Mouse (Mus musculus) neural tube, embryonic 14.5 days (tissue): Measurements from ENCODE around the gene Exosc9. TPM values are rescaled to one million over a fixed set of nuclear protein-coding genes. Genes with fewer than 3 reads are reported as not detected.
A peak's percentile ranks its signal among the peaks of the same experiment; 100 is the strongest.

Experiments
- ATAC-seq: fragments of 200-750 bp; cut with Nextera tagmentation; 2 replicates; pipeline ENCODE4 v1.8.0; 2017; ENCODE audit warnings: low read depth, mild to moderate bottlenecking, moderate TSS enrichment, moderate library complexity
- H3K27ac ChIP-seq: fragments of 300-500 bp; sonication (generic); 2 replicates; pipeline ENCODE4 v1.5.1; 2014; ENCODE audit warnings: low read depth, mild to moderate bottlenecking, control low read depth, low read length, moderate library complexity, mixed read lengths
- H3K27me3 ChIP-seq: fragments of 300-500 bp; sonication (generic); 2 replicates; pipeline ENCODE4 v1.6.1; 2014; ENCODE audit warnings: low read length; ENCODE audit not compliant: control insufficient read depth, insufficient read depth
- H3K36me3 ChIP-seq: fragments of 300-500 bp; sonication (generic); 2 replicates; pipeline ENCODE4 v1.6.1; 2014; ENCODE audit warnings: low read length, mixed read lengths; ENCODE audit not compliant: control insufficient read depth, insufficient read depth
- H3K4me1 ChIP-seq: fragments of 300-500 bp; sonication (generic); 2 replicates; pipeline ENCODE4 v1.6.1; 2014; ENCODE audit warnings: low read length; ENCODE audit not compliant: control insufficient read depth, insufficient read depth
- H3K4me2 ChIP-seq: fragments of 300-500 bp; sonication (generic); 2 replicates; pipeline ENCODE4 v1.6.1; 2014; ENCODE audit warnings: mild to moderate bottlenecking, low read depth, low read length, control low read depth
- H3K4me3 ChIP-seq: fragments of 300-500 bp; sonication (generic); 2 replicates; pipeline ENCODE4 v1.5.1; 2014; ENCODE audit warnings: low read depth, low read length, control low read depth, mixed read lengths
- H3K9ac ChIP-seq: fragments of 300-500 bp; sonication (generic); replicated peaks from 2 replicates; pipeline ENCODE4 v1.6.1; 2014; ENCODE audit warnings: low read depth, mild to moderate bottlenecking, control low read depth, low read length, mixed read lengths
- H3K9me3 ChIP-seq: fragments of 300-500 bp; sonication (generic); 2 replicates; pipeline ENCODE4 v1.6.1; 2016; ENCODE audit warnings: low read length; ENCODE audit not compliant: control insufficient read depth
- WGBS: fragments of 180-500 bp; shearing (Covaris S2); extraction: QIAGEN DNeasy Blood & Tissue Kit; methylation state at CpG from one replicate; pipeline ENCODE4 v1.1.7; 2014; 5-methylcytosine and 5-hydroxymethylcytosine counted together
- polyA plus RNA-seq: library from polyadenylated mRNA; unstranded; fragments of >200 nt; fragmentation: Nextera tagmentation; extraction: Ambion mirVana; gene quantifications from 2 replicates; pipeline ENCODE4 v1.2.1, GENCODE M21; 2014

Gene Exosc9
- polyA plus RNA-seq, 1 experiment from 2014 or later = 87.1 TPM

DNA sequence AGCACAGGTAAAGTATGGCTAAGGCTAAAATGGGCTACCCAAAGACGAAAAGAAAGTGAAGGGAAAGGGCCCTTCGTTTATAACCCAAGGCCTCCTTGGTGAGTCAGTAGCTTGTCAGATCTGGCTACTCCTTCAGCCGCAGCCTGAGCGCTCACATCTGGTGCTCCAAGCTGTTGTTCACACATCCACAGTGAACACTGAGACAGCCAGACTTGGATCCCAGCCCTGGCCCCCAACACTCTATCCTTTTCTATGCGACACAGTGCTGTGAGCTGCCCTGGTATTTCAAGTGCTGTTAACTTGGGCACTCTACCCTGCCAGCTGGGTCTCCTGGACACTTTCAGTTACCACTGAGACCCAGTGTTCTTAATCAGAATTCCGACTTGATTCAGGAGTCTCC lies 22.1 kb upstream of the Exosc9 start:
- no peaks in the 10 kb centered on the region for H3K36me3 ChIP-seq
- WGBS = 94% methylated on average over 6 of the region's 6 CpGs
- no peaks in the 10 kb centered on the region for H3K27me3 ChIP-seq
- H3K4me3 ChIP-seq = no peak overlapping the region
- H3K9ac ChIP-seq = no peak overlapping the region
- no peaks in the 10 kb centered on the region for H3K4me1 ChIP-seq
- H3K4me2 ChIP-seq = no peak overlapping the region
- H3K9me3 ChIP-seq = no peaks in the 10 kb centered on the region
- ATAC-seq = no peak
- no peak overlapping the region for H3K27ac ChIP-seq

DNA sequence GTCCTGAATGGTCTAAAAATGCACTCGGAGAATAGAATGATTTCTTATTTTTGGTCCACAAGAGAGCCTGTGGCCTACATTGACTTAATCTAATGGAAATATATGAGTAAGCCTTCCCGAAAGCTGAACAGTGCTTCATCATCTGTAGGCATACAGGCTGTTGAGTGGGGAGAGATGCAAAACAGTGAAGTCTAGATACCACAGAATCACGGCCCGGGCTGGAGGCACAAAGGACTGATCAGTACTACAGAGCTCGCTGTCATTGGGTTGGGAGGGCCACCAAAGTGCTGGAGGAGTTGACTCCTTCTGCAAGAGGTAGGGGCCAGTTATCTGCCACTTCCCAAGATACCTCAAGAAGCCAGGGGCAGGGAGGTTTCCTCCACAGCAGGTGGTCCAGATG lies 21.6 kb upstream of the Exosc9 start:
- H3K4me1 ChIP-seq = no peaks in the 10 kb centered on the region
- H3K9ac ChIP-seq = no peak overlapping the region
- 90% methylated on average over 5 of the region's 5 CpGs for WGBS
- no peaks in the 10 kb centered on the region for H3K36me3 ChIP-seq
- no peaks in the 10 kb centered on the region for H3K9me3 ChIP-seq
- H3K27me3 ChIP-seq = no peaks in the 10 kb centered on the region
- no peak overlapping the region for H3K4me3 ChIP-seq
- H3K27ac ChIP-seq = no peak overlapping the region
- no peak overlapping the region for H3K4me2 ChIP-seq
- ATAC-seq = no peak

DNA sequence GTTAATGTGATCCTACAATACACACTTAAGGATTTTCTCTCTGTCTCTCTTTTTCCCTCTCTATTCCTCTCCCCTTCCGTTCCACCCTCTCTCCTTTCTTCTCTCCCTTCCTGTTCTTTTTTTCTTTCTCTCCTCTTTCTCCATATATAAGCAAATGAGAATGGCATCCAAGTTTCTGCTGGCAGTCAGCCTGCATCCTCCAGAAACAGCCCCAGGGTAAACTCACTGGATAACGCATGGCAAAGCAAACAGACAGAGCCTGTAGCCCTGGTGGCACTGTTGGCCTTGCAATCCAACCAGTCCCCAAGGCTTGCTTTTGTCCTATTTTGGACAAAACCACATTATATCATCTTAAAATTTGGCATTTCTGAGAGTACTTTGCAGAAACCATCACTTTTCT lies 21.2 kb upstream of the Exosc9 start:
- H3K9ac ChIP-seq = no peak overlapping the region
- no peaks in the 10 kb centered on the region for H3K9me3 ChIP-seq
- 43% methylated on average over 2 of the region's 2 CpGs for WGBS
- no peak overlapping the region for H3K4me2 ChIP-seq
- no peaks in the 10 kb centered on the region for H3K27me3 ChIP-seq
- no peak overlapping the region for H3K27ac ChIP-seq
- ATAC-seq = no peak
- no peak overlapping the region for H3K4me3 ChIP-seq
- H3K4me1 ChIP-seq = no peaks in the 10 kb centered on the region
- H3K36me3 ChIP-seq = no peaks in the 10 kb centered on the region

DNA sequence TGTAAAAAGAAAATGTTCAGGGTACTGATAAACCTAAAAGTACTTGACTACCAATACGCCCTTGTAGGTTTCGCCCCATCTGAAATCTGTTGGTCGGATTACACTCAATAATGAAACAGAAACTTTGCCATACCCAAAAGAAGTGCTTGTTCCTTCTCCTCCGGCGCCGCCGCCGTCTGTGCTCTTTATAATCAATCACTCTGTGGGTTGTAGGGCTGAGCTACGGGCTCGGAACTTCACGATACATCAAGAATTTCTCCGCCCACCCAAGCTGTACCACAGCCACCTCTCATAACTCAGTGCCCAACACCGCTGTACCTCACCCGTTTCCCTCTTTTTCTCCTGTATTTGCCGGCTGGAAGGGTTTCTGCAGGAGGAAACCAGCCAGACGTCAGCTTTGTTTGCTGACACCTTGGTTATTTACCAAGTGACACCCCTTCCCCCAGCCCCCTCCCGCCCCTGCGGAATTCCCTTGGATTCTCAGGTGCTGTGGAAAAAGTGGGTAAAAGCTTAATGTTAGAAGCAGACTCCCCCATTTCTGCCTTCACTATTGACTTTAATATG lies 20.3 kb upstream of the Exosc9 start:
- no peaks in the 10 kb centered on the region for H3K36me3 ChIP-seq
- H3K27me3 ChIP-seq = no peaks in the 10 kb centered on the region
- no peak for ATAC-seq
- H3K4me2 ChIP-seq = peak overlapping the region; percentile 32; the same call in 1 of the 2 replicates
- H3K27ac ChIP-seq = no peak overlapping the region
- no peak overlapping the region for H3K9ac ChIP-seq
- no peaks in the 10 kb centered on the region for H3K9me3 ChIP-seq
- H3K4me3 ChIP-seq = peak overlapping the region; percentile 11; the same call in 1 of the 2 replicates
- WGBS = 8% methylated on average over 18 of the region's 18 CpGs
- no peaks in the 10 kb centered on the region for H3K4me1 ChIP-seq

DNA sequence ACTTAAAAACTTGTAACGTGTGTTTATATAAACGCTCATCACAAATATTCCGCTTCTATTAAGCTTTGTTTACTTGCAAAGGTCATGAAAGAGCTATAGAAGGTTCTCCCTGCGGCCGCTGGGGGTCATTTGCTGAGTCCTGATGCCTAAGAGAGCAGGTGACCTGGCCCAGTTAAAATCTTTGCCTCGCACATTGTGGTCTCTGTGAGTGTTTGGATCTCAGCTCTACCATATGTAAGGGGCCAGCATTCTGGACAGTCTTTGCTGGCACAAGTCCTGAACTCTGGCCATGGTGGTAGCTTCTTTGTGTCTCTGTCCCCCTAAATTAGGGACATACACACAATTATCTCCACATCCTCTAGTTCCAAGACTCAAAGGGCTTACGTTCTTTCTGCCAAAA lies 19.7 kb upstream of the Exosc9 start:
- no peaks in the 10 kb centered on the region for H3K36me3 ChIP-seq
- no peaks in the 10 kb centered on the region for H3K9me3 ChIP-seq
- no peak overlapping the region for H3K4me2 ChIP-seq
- no peak overlapping the region for H3K4me3 ChIP-seq
- no peak overlapping the region for H3K9ac ChIP-seq
- no peaks in the 10 kb centered on the region for H3K4me1 ChIP-seq
- ATAC-seq = no peak
- WGBS = 56% methylated on average over 7 of the region's 7 CpGs
- no peak overlapping the region for H3K27ac ChIP-seq
- H3K27me3 ChIP-seq = no peaks in the 10 kb centered on the region

DNA sequence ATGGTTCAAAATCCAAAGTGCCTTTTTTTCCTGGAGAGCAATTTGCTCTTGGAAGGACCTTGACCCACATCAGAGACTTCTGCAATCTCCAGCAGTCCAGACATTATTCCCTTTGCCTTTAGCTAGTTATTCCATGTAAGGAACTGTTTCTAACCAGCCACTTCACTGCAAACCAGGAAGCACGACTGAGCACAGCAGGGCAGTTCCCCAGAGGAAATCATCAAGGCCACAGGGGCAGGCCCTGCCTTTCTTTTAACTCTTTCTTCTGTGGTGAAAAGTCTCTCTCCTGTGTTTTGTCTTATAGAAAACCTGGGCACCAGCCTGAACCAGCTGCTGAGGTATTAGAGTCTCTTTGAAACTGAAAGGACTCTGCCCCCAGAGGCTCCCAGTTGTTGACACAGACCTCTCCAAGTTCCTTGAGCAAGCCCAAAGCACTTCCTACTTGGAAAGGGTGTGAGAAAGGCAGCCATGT lies 19.2 kb upstream of the Exosc9 start:
- Histone ChIP-seq H3K4me3 (no peak overlapping the region), H3K27ac (no peak overlapping the region), H3K36me3 (no peaks in the 10 kb centered on the region), H3K27me3 (no peaks in the 10 kb centered on the region), H3K4me2 (no peak overlapping the region), H3K9me3 (no peaks in the 10 kb centered on the region), H3K9ac (no peak overlapping the region), H3K4me1 (no peaks in the 10 kb centered on the region)
- no peak for ATAC-seq
- WGBS = 7% methylated on average over 1 of the region's 1 CpGs

DNA sequence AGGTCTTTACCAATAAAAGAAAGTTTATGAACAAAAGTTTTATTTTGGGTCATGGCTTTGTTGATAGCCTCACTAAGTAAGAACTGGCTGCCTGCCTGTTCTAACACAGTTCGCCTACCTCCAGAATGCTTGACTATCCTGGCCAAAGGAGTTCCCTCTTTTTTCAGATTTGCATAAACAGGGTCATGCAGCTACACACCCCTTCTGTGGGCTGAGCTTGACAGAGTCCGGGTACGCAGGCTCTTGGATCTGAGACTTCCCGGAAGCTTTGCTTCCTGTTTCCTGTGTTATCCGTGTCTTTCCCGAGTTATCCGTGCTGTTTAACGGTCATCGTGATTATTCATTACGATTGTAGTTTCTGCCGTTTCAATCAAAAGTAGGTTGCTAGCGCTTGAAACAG lies 16.4 kb upstream of the Exosc9 start:
- Histone ChIP-seq H3K4me1 (no peaks in the 10 kb centered on the region), H3K4me2 (no peak overlapping the region), H3K36me3 (no peaks in the 10 kb centered on the region), H3K27ac (no peak overlapping the region), H3K9ac (no peak overlapping the region), H3K27me3 (no peaks in the 10 kb centered on the region), H3K9me3 (no peaks in the 10 kb centered on the region), H3K4me3 (no peak overlapping the region)
- 89% methylated on average over 12 of the region's 12 CpGs for WGBS
- ATAC-seq = no peak

DNA sequence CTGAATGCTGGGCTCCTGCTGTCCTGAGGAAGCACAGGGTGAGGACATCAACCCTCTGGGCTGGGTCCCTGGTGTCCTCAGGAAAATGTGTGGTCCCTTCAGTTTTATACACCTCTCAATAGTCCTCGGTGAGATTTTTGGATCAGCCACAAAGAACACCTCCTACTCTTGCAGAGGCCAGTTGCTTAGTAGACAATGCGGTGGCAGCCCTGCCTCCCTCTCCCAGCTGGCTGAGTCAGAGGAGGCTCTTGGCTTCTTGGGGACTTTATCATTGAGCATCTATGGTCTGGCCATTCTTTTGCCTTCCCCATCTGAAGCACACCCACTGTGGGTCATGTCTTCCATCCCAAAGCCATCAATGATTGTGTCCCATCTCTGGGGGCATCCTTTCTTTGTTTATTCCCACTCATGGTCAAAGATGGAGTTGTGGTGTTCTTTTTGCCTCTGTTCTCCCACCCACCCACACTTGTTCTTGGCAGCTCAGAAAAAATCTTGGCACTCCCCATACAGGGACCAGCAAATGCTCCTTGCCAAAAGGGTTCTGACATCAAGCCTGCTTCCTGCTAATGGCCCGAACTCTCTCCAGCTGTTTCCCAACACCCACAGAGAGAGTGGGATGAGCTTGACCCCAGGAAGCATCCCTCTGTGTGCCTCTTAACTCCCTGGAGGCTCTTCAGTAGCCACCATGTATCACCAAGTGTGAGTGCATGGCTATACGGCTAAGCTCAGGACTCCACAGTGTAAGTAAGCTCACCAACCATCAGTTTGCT lies 14.5 kb upstream of the Exosc9 start:
- H3K27me3 ChIP-seq = no peaks in the 10 kb centered on the region
- no peak overlapping the region for H3K9ac ChIP-seq
- no peak overlapping the region for H3K4me3 ChIP-seq
- H3K4me1 ChIP-seq = no peaks in the 10 kb centered on the region
- ATAC-seq = no peak
- H3K36me3 ChIP-seq = no peaks in the 10 kb centered on the region
- whole genome bisulfite sequencing = 92% methylated on average over 4 of the region's 4 CpGs
- no peak overlapping the region for H3K27ac ChIP-seq
- H3K9me3 ChIP-seq = no peaks in the 10 kb centered on the region
- no peak overlapping the region for H3K4me2 ChIP-seq

DNA sequence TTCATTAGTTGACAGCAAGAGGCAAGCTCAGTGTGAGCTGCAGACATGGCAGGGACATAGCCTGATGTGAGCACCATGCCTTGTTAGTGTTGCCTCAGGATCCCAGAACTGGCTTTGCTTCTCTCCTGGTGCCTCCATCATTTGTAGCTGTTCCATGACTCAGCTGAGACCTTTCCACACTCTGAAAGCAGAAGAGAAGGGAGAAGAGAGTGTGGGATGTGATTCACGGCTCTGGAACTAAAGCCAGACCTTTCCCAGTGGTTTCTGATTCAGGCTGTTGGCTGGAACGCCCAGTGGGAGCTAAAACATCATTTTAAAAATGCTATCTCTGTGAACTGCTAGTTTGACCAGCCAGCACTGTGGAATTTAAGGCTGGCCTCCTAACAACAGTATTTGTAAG lies 11.7 kb upstream of the Exosc9 start:
- no peaks in the 10 kb centered on the region for H3K4me1 ChIP-seq
- H3K4me2 ChIP-seq = no peak overlapping the region
- no peaks in the 10 kb centered on the region for H3K9me3 ChIP-seq
- ATAC-seq = no peak
- H3K27ac ChIP-seq = no peak overlapping the region
- no peaks in the 10 kb centered on the region for H3K36me3 ChIP-seq
- no peak overlapping the region for H3K4me3 ChIP-seq
- WGBS = 76% methylated on average over 2 of the region's 2 CpGs
- H3K27me3 ChIP-seq = no peaks in the 10 kb centered on the region
- no peak overlapping the region for H3K9ac ChIP-seq
